Mouse (Mus musculus) retina, postnatal 1 day (tissue): ENCODE results near the gene Galnt17.

Source experiments
- DNase-seq: peaks from one replicate; pipeline ENCODE4 v3.0.0-alpha.2; 2012

The Galnt17 gene

DNA sequence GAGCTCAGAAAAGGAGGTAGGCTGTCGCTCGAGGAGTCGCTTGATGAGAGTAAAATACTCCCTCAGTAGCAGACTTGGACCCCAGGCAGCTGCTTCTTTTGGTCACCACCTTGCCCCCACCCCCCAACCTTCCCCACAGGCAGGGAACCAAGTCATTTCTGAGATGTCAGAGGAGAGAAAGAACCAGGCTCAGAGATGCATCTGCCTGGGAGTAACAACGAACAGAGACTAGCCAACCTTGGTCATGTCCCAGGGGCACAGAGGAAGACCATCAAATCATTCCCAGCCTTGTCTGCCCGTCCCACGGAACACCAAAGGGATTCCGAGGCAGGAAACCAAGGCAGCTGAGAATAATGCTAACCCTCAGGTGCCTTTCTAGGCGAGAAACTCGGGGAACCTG, 293.0 kb downstream of the Galnt17 start:
- DNase-seq = no peak

DNA sequence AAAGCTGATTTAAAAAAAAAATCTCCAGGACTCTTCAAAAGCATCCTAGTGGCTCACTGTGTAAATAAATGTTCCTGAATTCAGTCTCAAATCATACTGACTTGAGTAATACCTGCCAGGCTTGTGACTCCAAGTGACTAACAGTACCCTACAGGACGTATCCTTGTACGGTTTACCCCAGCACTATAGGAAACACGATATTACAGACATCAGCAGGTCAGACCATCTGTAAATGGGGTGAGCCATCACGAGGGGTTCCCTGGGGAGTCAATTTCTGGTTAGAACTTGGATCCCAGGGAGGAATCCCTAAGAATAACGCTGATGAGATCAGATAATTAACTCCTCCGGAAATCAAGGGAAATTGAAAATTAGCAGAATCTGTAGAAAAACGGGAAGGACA, 294.5 kb downstream of the Galnt17 start:
- no peak for DNase-seq

DNA sequence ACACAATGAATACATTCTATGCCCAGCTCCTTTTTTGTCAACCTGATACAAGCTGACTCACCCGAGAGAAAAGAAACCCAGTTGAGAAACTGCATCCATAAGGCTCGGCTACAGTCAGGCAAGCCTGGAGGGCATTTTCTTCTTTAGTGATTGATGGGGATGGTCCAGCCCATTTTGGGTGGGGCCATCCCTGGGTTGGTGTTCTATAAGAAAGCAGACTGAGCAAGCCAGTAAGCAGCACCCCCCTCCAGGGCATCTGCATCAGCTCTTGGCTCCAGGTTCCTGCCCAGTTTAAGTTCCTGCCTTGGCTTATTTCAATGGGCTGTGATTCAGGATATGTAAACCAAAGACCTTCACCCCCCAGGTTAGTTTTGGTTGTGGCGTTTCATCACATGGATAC, 295.2 kb downstream of the Galnt17 start:
- DNase-seq = no peak

DNA sequence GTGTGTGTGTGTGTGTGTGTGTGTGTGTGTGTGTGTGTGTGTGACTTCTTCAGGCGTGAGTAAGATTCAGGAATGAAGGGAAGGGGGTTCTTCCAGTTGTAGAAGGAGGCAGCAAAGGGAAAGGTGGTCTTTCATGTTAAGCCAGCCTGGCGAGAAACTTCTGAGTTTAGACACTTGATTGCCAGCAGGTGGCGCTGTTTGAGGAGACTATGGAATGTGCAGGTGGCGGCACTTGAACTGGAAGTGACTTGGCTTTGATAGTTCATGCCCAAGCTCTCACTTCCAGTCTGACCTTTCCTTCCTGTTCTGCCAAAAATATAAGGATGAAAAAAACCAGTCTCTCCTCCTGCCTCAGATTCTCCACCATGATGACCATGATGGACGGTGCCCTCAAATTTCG, 298.8 kb downstream of the Galnt17 start:
- peak; percentile 56 for DNase-seq

DNA sequence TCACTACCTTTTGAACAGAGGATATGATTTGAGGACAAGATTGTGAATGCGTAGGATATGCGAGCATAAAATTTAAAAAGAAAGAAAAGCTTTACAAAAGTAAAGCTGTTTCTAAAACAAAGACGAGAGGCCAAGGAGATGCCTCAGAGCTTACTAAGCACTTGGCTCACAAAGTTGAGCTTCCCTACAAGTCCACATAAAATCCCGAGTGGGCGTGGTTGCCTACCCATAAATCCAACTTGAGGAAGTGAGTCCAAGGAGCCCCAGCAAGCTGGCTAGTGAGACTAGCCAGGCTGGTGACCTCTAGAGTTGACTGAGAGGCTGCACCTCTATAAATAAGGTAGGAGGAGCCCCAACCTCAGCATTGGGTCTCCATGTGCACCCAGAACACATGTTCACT, 299.8 kb downstream of the Galnt17 start:
- no peak for DNase-seq

DNA sequence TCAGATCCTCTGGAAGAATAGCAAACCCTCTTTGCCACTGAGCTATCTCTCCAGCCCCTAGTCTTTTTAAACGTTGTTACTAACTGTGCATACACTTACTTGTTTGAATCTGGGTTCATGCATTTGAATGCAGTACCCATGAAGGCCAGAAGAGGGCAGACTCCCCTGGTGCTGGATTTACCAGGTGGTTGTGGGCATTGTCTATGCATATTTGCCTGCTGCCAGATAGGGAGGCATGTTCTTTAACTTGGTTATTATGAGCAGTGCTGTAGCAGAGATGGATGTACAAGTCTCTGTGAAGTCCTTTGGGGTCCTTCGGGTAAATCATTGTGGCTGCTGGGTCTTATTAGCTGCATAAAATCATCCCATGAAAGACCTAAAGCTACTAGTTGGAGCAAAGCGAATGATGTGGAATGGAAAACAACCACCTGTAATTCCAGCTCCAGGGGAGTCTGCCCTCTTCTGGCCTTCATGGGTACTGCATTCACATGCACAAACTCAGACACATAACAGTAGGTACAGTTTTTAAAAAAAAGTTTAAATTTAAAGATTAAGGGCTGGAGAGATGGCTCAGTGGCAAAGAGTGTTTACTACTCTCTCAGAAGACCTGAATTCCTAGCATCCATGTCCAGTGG, 300.3 kb downstream of the Galnt17 start:
- DNase-seq = peak; percentile 60

DNA sequence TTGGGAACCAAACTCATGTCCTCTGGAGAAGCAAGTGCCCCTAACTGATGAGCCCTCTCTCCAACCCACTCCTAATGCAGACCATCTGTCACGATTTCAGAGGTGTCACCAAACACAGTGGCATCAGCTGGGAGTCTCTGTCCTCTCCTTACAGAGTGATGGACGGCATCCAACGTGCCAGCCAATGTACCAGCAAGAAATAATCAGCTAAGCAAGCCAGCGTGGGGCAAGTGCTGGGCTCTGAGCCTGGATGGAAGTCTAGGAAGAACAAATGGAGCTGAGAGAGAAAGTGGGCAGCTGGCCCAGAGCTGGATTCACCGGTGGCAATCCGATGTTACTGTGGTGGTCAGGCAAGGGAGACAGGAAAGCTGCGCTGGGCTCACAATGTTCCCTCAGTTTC, 301.1 kb downstream of the Galnt17 start:
- DNase-seq = no peak

DNA sequence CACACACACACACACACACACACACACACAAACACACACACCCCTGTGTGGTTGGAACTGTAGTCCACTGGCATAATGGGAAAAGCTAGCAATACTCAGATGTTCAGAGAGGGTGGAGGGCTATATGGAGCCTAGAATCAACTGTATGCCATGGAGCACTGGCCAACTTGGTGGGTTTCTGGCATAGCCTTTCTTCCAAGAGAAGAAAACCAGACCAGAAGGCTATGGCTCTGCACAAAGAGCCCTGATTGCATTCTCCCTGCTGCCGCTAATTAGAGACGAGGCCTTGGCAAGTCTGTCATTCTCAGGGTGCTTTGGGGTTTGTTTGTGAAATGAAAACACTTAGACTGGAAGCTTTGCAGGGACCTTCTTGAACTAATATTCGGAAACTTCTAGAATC, 301.8 kb downstream of the Galnt17 start:
- DNase-seq = no peak

DNA sequence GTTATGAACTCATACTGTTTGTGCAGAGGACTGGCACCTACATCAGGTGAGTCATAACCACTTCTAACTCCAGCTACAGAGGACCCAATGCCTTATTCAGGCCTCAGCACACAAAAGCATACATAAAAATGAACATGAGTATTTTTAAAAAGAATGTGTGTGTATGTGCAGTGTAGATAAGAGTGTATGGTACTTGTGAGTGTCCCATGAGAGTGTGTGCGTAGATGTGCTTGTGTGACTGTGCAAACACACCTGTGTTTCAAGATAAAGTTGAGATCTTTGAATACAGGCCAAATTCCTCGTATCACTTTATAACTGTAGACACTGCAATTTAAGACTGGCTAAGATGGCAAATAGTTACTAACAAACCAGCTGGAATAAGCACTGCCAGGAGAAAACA, 307.7 kb downstream of the Galnt17 start:
- no peak for DNase-seq

DNA sequence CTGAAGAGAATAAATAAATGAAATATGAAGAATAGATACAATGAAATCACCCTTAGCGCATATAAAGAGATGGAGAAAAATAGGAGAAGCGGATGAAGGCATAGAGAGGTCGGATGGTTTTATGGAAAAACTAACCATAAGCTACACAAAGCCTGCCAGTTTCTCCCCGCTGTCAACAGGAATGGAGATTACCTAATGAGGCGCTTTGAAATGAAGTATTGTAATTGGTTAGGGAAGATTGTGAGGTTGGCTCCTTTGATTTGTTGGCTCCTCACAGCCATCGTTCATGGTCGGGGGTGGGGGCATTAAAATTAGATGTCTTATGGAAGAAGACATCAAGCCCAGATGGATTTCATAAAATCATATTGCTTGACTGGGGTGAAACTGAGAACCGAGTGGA, 329.0 kb downstream of the Galnt17 start:
- no peak for DNase-seq

DNA sequence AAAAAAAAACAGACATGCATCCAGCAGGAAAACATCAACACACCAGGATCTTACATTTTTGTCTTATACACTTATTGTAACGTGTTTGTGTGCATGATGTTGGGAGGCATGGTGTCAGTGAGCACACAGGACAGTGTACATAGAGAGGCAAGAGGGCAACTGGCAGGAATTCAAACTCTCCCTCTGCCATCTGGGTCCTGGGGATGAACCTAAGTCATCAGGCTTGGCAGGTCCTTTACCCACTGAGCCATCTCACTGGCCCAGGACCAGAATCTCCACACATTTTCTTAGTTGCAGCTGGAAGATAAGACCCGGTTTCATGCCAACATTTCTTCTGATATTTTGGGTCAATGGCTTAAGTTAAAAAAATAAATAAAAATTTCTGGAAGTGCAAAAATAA, 329.4 kb downstream of the Galnt17 start:
- no peak for DNase-seq

DNA sequence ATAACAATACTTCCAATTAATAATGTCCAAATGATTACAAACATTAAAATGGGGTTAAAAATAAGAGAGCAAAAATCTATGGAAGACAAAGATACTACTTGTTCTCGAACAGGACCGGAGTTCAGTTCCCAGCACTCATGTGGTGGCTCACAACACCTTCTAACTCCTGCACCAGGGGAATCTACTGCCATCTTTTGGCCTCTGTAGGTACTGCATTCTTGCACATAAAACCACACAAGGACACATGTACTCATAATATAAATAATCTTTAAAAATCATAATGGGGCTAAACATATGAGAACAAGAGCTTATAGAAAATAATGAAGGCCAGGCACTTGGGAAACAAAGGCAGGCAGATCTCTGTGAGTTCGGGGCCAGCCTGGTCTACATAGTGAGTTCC, 330.3 kb downstream of the Galnt17 start:
- no peak for DNase-seq

DNA sequence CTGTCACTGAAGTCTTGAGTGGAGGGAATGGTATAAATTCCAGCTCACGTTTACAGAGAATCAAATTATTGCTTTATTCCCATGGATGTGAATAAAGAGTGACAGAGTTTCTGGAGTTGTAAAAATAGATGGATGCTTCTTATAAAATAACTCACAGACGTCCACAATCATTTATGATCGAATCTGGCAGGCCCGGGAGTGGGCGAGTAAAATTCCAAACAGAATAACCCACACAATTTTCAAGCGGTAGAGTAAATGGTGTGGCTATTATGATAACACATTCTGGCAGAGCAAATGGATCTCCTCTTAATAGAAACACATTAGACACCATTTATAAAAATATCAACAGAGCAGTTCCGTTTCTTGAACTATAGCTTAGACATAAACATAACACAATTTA, 355.9 kb downstream of the Galnt17 start:
- no peak for DNase-seq

DNA sequence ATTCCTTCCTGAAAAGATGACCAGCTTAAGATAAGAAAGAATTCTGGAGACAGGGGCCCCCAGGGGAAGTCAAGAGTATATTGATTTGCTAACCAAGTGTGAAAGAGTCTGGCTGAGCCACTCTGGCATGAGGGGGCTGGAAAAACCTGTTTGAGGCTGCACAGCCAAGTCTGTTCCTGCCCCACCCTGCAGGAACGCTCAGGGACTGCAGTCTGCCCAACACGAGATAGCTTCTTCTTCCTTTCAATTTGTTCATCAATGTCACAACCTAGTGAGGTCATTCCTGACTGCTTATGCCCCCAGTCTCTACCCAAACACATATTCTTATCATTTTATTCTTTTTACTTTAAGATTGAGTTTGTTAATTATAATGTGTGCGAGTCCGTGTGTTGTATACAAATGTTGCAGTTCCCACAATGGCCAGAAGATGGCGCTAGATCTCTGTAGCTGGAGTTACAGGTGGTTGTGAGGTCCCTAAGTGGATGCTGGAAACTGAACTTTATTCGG, 357.4 kb downstream of the Galnt17 start:
- peak; percentile 15 for DNase-seq

DNA sequence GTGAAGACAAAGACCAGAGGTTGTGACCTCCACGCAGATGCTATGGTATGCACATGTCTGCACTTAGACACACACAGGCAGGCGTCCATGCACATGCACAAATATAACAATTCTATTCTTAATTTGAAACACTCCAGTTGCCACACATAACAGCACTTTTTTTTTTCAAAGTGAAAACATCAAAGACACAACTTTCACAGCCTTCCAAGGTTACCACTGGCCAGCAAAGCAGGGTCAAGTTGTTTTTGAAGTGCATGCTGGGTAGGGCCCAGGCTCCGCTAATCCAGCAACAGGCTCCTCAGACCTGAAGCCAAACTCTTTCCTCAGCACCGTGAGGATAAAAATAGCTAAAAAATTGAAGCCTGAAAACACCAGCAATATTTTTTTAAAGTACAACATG, 357.9 kb downstream of the Galnt17 start:
- DNase-seq = peak; percentile 31

DNA sequence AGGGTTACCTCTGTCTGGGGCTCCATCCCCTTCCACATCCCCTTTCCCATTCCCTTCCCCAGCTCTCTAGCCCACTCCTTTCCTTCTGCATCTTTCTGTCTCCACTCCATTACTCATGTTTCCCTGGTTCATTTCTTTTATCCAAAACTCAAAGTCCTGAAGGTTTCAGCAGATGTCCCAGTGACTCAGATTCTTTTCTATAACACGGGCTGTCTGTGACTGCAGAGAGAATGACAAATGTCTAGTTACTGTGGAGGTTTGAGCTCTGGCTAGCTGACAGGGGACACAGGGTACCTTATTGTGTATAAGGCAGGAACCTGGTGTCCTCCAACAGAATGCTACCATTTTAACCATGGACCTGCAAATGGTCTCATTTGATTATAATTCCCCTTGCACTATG, 358.6 kb downstream of the Galnt17 start:
- DNase-seq = no peak

DNA sequence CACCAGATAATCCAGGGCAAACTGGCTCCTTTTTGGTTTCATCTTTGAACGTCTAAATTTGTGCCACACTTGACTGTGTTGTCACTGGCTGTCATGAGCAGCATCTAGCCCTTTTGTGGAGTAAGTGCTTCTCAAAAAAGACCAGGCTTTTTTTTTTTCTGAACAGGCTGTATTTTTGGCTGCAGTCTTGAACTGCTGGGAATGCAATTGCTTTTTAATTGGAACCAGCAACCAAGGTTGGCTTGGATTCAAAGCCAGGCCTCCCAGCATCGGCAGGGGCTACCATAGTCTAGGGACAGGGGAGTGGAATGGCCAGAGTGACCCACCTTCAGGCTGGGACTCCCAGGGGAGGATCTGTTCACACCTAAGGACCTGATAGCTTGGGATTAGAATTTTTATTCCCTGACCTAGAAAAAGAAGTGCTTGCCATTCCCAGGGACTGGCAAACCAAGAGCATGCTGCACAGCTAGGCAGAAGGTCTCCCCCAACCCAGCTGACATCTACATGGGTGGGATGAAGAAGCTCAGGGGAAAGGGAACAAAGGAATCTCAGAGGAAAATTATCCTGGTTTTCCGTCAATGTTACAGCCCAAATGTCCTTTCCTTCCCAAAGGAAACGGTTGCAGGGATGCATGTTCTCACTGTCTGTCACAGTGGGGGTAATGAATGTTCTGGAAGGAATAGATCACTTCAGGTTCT, 369.2 kb downstream of the Galnt17 start:
- peak; percentile 49 for DNase-seq

DNA sequence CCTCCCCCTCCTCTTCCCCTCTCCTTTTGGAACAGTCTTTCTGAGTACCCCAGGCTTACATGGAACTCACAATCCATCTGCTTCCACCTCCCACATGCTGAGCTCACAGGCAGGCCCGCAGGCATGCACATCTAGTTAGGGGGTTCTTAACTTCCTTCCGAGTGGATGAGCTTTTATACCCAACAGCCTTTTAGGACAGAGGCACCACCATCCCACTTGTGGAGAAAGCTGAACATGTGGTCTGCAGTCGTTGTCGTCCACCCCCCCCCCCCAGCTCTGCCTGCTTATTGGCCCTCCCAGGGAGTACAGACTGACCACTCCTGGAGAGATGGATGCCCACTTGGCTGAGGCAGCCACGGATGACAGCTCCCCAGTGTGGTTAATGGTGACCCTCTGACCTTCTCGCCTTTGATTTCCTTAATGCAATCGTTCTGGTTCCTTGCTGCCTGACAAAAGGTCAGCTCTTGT, 370.0 kb downstream of the Galnt17 start:
- peak; percentile 76 for DNase-seq

DNA sequence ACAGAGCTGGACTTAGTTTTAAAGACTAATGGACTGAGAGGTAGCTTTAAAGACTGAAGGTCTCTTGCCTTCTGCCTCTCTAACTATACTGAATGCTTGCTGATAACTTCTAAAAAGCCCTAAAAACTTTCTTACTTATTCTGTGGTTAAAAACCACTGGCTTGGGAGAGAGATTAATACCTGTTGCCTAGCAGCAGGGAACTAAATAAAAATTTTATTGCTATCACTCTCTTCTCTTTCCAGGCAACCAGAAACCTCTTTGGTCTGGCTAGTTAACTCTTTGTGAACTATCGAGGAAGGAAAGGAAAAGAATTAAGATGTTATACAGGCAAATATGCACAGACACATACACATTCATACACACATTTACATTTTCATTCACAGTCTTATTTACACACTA, 377.3 kb downstream of the Galnt17 start:
- no peak for DNase-seq

DNA sequence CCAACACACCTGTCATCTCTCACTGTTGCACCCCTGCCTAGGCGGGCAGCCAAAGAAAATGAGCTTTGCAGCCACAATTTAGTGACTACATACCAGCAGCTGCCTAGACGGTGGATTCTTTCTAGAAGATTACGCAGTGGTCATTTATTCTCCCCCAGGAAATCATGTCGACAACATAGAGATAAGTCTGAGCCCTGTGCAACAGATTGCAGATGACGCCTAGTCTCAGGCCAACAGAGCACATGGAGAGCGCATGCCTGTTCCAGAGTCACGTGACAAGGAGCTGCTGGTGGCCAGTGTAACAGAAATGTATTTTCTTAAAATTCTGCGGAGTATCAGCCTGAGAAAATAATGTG, 380.5 kb downstream of the Galnt17 start:
- no peak for DNase-seq

DNA sequence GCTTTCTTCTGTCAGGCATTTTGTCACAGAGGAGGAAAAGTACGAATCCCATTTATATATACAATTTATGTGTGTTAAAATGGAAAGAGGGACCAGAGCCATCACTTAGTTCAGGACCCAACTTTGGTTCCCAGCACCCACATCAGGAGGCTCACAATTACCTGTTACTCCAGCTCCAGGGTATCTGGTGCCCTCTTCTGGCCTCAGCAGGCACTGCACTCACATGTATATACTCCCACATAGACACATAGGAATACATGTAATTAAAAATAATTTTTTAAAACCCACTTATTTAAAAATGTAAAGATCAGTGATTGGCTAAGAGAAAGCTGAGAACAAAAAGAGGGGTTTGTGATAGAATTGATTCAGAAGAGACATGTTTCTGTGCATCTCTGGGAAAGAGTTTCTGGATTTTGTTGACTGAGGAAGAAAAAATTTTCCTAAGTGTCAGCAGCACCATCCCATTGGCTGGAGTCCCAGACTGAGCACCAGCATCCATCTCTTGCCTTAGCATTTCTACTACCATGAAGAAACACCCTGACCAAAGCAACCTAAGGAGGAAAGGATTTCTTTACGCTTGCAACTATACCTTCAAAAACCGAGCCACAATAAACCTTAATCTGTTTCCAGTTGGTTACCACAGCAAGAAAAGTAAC, 381.0 kb downstream of the Galnt17 start:
- no peak for DNase-seq

DNA sequence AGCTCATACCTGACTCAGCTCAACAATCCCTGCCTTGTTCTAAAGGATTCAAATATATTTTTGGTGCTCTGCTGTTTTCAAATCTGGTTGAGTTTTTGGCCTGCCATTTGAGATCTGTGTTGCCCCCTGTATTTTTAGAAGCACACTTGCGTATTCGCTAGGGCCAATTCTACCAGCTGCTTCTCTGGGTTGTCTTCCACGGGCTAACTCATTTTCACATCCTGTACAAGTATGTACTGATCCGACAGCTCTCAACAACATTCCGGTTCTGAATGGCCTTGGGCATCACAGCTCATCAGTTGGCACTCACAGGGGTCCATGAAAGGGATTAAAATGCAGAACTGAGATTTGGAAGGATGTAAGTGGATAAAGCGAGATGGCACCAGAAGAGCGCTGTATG, 382.6 kb downstream of the Galnt17 start:
- no peak for DNase-seq

DNA sequence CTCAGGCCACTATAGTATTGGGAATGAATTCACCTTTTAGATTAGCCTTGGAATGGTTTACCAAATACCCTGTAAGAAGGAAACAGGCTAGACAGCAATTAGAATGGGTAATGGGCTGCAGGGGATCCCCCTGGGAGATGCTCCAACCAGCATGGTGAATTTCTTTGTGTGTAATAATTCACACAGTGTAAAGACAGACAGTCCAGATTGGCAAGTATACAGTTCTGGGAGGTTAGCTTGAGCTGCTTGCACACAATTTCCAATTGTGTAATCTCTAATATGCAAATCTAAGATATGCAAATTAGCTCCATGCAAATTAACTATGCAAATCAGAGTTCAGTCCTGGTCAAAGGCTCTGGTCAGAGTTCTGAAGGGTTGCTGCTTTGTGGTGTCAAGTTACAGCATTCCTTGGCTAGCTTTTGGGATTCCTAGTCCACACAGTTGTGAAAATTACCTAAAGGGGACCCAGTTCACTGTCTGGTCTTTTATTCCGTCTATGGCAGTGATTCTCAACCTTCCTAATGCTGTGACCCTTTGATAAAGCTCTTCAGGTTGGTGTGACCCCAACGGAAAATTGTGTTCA, 384.0 kb downstream of the Galnt17 start:
- DNase-seq = no peak

DNA sequence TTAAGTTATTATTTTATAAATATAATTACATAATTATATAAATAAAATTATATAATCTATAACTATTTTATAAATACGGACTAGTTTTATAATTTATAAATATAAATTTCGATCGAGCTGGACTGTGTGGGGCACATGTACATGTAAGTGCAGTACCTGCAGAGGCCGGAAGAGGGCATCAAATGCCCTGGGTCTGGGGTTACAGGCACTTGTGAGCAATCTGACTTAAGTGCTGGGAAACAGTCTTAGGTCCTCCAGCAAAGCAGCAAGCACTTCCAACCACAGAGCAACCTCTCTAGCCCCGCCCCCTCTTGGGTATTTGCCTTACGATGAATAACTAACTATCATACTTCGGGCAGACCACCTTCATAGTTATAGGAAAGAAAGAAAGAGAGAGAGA, 388.3 kb downstream of the Galnt17 start:
- DNase-seq = no peak
